Mouse (Mus musculus): ENCODE data around the gene Arhgap36. TPM values are rescaled to one million over a fixed set of nuclear protein-coding genes. Genes with fewer than 3 reads are reported as not detected.

Gene Arhgap36
- polyA plus RNA-seq (2012; rRNA removed) = not detected in 2 replicates

DNA sequence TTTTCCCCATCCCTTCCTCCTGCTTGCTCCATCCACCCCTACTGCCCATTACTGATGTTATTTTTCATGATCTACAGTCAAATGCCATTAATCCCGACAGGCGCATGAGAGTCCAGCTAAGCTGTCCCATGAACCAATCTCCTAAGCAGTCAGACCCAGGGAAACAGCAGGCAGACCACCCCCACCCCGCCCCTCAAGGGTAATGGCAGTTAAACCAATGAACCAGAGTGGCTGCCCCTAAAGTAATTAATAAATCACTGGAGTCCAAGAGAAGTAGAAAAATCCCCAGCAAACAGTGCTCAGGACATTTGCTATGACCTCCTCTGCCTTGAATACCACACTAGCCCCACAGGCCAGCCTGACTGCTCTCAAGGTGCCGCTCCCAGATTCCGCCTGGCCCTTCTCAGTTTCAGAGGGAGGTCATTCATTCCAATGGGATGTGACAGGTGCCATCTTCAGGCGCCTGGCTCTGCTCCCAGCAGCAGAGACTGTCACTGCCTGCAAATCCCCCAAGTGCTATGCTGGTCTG lies at the start of gene Arhgap36:
TSS of gene Arhgap36 (plus strand) at position 504 of the 529 bp plus-strand sequence.
- TF ChIP-seq POLR2A (IDR thresholded peaks at IDR 0.05; ENCODE audit: low read depth, low read length) = no peak
- no peak for TF ChIP-seq CTCF (IDR thresholded peaks at IDR 0.05; ENCODE audit: extremely low read depth, insufficient read depth, insufficient read length, insufficient replicate concordance)
- H3K27me3 ChIP-seq (ENCODE audit: control insufficient read depth, insufficient read depth, low read length) = no peaks in the 10 kb centered on the region
- H3K4me1 ChIP-seq (ENCODE audit: control insufficient read depth, insufficient read depth, insufficient read length) = no peaks in the 10 kb centered on the region
- no peak within 1 kb of the TSS for H3K4me3 ChIP-seq (ENCODE audit: extremely low read depth, insufficient read depth, insufficient read length)
- DNase-seq (ENCODE audit: low read depth in 1 of 2, low spot score in 2 of 2) = no peak
- no peaks in the 10 kb centered on the region for H3K36me3 ChIP-seq (ENCODE audit: control insufficient read depth, insufficient read depth, low read length)
- no peak within 1 kb of the TSS for H3K27ac ChIP-seq (ENCODE audit: insufficient read depth, low read length)
- WGBS = 63% methylated on average over 6 of the region's 6 CpGs

DNA sequence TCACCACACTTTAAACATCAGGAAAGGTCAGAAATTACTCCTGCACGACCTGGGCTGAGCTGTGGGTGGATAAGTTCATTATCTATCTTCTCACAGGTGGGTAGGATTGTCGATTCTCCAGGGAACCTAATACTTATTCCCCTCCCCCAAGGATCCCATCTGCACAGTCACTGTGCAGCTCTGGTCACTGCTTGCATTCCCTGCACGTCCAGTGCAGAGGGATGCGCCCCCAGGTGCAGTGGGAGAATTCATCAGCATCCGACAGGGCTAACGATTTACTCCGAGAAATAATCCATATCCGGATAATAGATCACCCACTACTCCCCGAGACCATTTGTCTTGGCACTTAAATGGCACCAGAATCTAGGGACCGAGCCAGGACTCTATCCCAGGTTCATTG lies 6.0 kb upstream of the Arhgap36 start:
- Histone ChIP-seq H3K36me3 (ENCODE audit: control insufficient read depth, insufficient read depth, low read length) (no peaks in the 10 kb centered on the region), H3K4me3 (ENCODE audit: extremely low read depth, insufficient read depth, insufficient read length) (no peak overlapping the region), H3K27me3 (ENCODE audit: control insufficient read depth, insufficient read depth, low read length) (no peaks in the 10 kb centered on the region), H3K27ac (ENCODE audit: insufficient read depth, low read length) (no peak overlapping the region), H3K4me1 (ENCODE audit: control insufficient read depth, insufficient read depth, insufficient read length) (no peaks in the 10 kb centered on the region)
- WGBS = 74% methylated on average over 10 of the region's 10 CpGs
- TF ChIP-seq CTCF (IDR thresholded peaks at IDR 0.05; ENCODE audit: extremely low read depth, insufficient read depth, insufficient read length, insufficient replicate concordance) (no peak), POLR2A (IDR thresholded peaks at IDR 0.05; ENCODE audit: low read depth, low read length) (no peak)
- DNase-seq (ENCODE audit: low read depth in 1 of 2, low spot score in 2 of 2) = no peak

DNA sequence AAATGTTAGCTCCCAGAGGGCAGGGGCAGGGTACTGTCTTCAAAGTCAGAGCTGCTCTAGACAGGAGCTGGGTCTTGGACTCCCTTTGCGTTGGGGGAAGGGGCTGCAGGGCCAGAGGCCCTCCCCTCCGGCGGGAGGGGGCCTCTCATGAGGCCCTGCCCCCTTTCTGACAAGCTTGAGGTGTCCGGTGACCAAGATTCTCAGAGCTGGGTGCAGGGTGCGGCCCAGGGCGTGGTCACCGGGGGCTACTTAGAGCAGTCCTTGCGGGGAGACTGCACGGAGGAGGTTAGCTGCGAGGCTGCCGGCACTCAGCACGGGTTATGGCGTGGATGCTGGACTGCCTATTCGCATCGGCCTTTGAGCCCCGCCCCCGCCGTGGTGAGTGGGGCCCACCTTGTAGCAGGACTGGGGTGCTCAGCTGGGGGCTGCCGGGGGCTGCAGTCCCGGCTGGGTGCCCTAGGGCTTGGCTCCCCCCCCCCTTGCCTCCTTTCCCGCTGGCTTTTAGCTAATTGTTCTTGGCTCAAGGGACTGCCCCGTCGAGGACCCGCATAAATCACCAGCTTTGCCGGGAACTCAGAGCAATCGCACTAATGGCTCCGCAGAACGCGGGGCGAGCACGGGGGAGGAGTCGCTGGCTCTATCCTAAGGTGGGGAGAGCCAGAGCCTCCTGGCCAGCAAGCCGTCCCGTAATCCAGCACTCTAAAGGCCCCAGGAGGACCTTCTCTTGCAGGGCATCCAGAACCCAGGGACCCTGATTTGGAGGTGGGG lies 6.7 kb downstream of the Arhgap36 start:
- Histone ChIP-seq H3K27ac (ENCODE audit: insufficient read depth, low read length) (no peak overlapping the region), H3K27me3 (ENCODE audit: control insufficient read depth, insufficient read depth, low read length) (no peaks in the 10 kb centered on the region), H3K36me3 (ENCODE audit: control insufficient read depth, insufficient read depth, low read length) (no peaks in the 10 kb centered on the region), H3K4me1 (ENCODE audit: control insufficient read depth, insufficient read depth, insufficient read length) (no peaks in the 10 kb centered on the region), H3K4me3 (ENCODE audit: extremely low read depth, insufficient read depth, insufficient read length) (no peak overlapping the region)
- no peak for DNase-seq (ENCODE audit: low read depth in 1 of 2, low spot score in 2 of 2)
- TF ChIP-seq POLR2A (IDR thresholded peaks at IDR 0.05; ENCODE audit: low read depth, low read length) (no peak), CTCF (IDR thresholded peaks at IDR 0.05; ENCODE audit: extremely low read depth, insufficient read depth, insufficient read length, insufficient replicate concordance) (no peak)
- 28% methylated on average over 31 of the region's 34 CpGs for WGBS

DNA sequence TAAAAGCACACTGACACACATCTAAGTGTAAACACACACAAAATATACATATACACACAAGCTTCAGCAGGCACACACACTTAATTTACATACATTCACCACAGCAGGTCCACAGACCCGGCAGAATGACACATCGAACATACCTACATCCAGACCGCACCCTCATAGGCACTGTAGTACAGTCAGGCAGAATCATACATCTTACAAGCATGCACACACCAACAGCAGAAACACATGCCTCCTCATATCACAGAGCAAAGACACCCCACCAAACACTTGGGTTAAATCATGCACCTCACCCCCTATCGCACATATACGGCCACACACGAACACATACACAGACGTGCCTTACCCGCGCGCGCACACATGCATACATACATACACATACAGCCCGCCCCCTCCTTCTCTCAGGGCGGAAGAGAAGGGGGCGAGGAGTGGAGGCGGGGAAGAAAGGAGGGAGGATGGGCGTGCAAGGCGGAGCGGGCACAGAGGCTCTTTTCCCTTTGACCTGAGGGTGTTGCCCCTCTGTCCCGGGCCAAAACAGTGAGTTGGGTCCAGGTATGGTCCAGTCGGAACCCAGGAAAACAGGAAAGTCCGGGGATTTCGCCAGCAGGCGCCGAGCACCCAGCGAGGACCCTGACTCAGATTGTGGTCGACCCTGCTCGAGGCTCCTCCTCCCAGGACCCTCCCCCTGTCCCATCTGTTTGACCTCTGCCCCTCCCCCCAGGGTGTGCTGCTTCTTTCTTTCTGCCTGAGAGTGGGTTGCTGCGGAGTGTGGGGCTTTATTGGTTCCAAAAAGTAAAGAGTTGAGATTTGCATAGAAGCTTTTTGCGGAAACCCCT lies 16.4 kb downstream of the Arhgap36 start:
- no peak overlapping the region for H3K4me3 ChIP-seq (ENCODE audit: extremely low read depth, insufficient read depth, insufficient read length)
- WGBS = 31% methylated on average over 26 of the region's 29 CpGs
- no peaks in the 10 kb centered on the region for H3K4me1 ChIP-seq (ENCODE audit: control insufficient read depth, insufficient read depth, insufficient read length)
- H3K27ac ChIP-seq (ENCODE audit: insufficient read depth, low read length) = no peak overlapping the region
- H3K36me3 ChIP-seq (ENCODE audit: control insufficient read depth, insufficient read depth, low read length) = no peaks in the 10 kb centered on the region
- H3K27me3 ChIP-seq (ENCODE audit: control insufficient read depth, insufficient read depth, low read length) = no peaks in the 10 kb centered on the region
- DNase-seq (ENCODE audit: low read depth in 1 of 2, low spot score in 2 of 2) = no peak
- TF ChIP-seq POLR2A (IDR thresholded peaks at IDR 0.05; ENCODE audit: low read depth, low read length) (no peak), CTCF (IDR thresholded peaks at IDR 0.05; ENCODE audit: extremely low read depth, insufficient read depth, insufficient read length, insufficient replicate concordance) (no peak)

DNA sequence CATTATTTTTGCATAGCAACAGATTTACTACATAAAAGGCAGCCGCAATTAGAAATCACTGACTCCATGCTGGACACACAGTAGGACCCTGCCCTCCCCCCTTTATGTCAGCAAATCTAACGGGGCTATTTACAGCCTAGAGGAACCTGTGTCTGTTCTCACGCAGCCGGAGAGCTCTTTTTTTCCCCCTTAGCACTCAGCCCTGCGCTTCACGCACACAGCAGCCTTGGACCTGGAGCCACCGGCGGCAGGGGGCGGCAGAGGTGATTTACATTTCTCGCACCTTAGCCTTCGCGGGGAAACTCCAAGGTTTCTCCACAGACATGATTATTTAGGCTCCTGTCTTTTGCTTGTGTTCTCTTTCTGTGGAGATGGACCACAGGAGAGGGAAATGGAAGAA lies 17.1 kb downstream of the Arhgap36 start:
- Histone ChIP-seq H3K36me3 (ENCODE audit: control insufficient read depth, insufficient read depth, low read length) (no peaks in the 10 kb centered on the region), H3K4me1 (ENCODE audit: control insufficient read depth, insufficient read depth, insufficient read length) (no peaks in the 10 kb centered on the region), H3K27ac (ENCODE audit: insufficient read depth, low read length) (no peak overlapping the region), H3K27me3 (ENCODE audit: control insufficient read depth, insufficient read depth, low read length) (no peaks in the 10 kb centered on the region), H3K4me3 (ENCODE audit: extremely low read depth, insufficient read depth, insufficient read length) (no peak overlapping the region)
- TF ChIP-seq CTCF (IDR thresholded peaks at IDR 0.05; ENCODE audit: extremely low read depth, insufficient read depth, insufficient read length, insufficient replicate concordance) (no peak), POLR2A (IDR thresholded peaks at IDR 0.05; ENCODE audit: low read depth, low read length) (no peak)
- no peak for DNase-seq (ENCODE audit: low read depth in 1 of 2, low spot score in 2 of 2)
- WGBS = 21% methylated on average over 12 of the region's 12 CpGs

DNA sequence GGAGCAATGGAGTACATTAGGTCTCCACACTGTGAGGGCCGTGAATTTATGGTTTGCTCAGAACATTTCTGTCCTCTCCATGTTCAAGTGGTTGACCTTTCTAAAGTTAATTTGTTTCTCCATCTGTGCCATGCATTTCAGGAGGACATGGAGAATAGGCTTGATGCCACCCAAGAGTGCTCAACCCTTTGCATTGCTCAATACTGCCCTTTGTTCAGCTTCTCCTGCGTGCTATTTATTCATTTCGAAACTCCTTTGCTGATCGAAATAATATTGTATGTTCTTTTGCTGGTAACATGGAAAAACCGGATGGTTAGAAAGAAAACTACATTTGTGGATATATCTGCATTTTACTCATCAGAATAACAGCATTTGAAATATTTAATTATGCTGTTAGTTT lies 25.4 kb downstream of the Arhgap36 start:
- TF ChIP-seq POLR2A (IDR thresholded peaks at IDR 0.05; ENCODE audit: low read depth, low read length) (no peak), CTCF (IDR thresholded peaks at IDR 0.05; ENCODE audit: extremely low read depth, insufficient read depth, insufficient read length, insufficient replicate concordance) (no peak)
- WGBS = 81% methylated on average over 5 of the region's 5 CpGs
- H3K4me3 ChIP-seq (ENCODE audit: extremely low read depth, insufficient read depth, insufficient read length) = no peak overlapping the region
- no peaks in the 10 kb centered on the region for H3K36me3 ChIP-seq (ENCODE audit: control insufficient read depth, insufficient read depth, low read length)
- H3K27ac ChIP-seq (ENCODE audit: insufficient read depth, low read length) = no peak overlapping the region
- no peaks in the 10 kb centered on the region for H3K4me1 ChIP-seq (ENCODE audit: control insufficient read depth, insufficient read depth, insufficient read length)
- H3K27me3 ChIP-seq (ENCODE audit: control insufficient read depth, insufficient read depth, low read length) = no peaks in the 10 kb centered on the region; the same call in 1 of the 2 replicates
- DNase-seq (ENCODE audit: low read depth in 1 of 2, low spot score in 2 of 2) = no peak
